Mouse (Mus musculus): ENCODE measurements around the gene Ldb1. TPM values are rescaled to one million over a fixed set of nuclear protein-coding genes. Genes with fewer than 3 reads are reported as not detected.

The Ldb1 gene
- total and polyA plus RNA-seq, 3 experiments = 68.6 to 405 (median 145) TPM

- peaks cover 6% of the 10 kb centered on the region for H3K9me3 ChIP-seq (replicated peaks)
- H3K36me3 ChIP-seq (replicated peaks) = peaks cover 79% of the 10 kb centered on the region
- DNase-seq (ENCODE audit: low spot score) = no peak
- no peak for TF ChIP-seq GATA2 (IDR thresholded peaks at IDR 0.05; ENCODE audit: borderline replicate concordance, low read depth, low read length)
- no peak for ATAC-seq (ENCODE audit: extremely low read depth, insufficient number of reproducible peaks, low FRiP score, poor library complexity, severe bottlenecking)
- H3K27me3 ChIP-seq (ENCODE audit: insufficient read depth, low read length) = no peaks in the 10 kb centered on the region
- H3K4me1 ChIP-seq (ENCODE audit: insufficient read depth, low read depth, low read length) = peaks cover 63% of the 10 kb centered on the region
- no peak overlapping the region; the same call in 1 of the 2 replicates for H3K4me3 ChIP-seq (ENCODE audit: low read depth, low read length)
These were observed 12.1 kb downstream of the Ldb1 start for GRCm38 (mm10) chr19:46032731-46033510.

DNA sequence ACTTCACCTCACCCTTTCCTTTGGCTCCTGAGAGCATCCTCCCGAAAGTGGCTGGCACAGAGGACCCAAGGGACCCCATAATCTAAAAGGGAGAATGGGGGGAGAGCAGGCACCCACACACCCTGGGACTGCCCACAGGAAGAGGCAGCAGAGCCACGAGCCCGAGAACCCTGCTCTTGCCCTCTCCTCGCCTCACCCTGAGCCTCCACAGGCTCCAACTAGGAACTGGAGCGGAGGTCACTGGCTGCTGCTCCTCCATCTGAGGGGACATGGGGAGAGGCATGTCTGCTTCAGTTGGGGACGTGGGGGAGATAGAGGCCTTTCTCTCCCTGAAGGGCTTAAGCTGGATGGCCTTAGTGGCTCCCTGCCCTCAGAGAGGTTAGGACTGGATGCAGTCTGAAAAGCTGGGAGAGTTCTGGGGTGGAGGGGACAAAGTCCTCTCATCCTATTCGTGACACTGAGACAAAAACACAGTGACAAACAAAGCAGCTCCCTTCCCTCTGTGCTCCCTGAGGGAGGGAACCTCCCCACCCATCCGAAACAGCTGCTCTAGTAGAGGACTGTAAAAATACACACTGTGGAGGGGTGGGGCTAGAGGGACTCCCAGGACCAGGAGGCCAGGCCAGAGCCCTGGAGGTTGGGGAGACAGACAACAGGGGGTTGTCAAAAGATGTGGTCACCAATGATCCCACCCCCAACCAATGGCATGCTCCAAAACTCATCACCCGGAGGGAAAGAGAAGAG is 13.2 kb downstream of the Ldb1 start:
- Histone ChIP-seq H3K36me3 (replicated peaks) (peaks cover 74% of the 10 kb centered on the region), H3K9me3 (replicated peaks) (peaks cover 6% of the 10 kb centered on the region), H3K27me3 (ENCODE audit: insufficient read depth, low read length) (no peaks in the 10 kb centered on the region), H3K4me1 (ENCODE audit: insufficient read depth, low read depth, low read length) (peaks cover 58% of the 10 kb centered on the region), H3K4me3 (ENCODE audit: low read depth, low read length) (no peak overlapping the region)
- no peak for DNase-seq (ENCODE audit: low spot score)
- TF ChIP-seq POLR2AphosphoS5 (IDR thresholded peaks at IDR 0.05; ENCODE audit: insufficient replicate concordance, low read depth, low read length) (no peak), CTCF (IDR thresholded peaks at IDR 0.05; ENCODE audit: low read depth, low read length) (no peak)
- ATAC-seq (ENCODE audit: extremely low read depth, insufficient number of reproducible peaks, low FRiP score, poor library complexity, severe bottlenecking) = no peak

DNA sequence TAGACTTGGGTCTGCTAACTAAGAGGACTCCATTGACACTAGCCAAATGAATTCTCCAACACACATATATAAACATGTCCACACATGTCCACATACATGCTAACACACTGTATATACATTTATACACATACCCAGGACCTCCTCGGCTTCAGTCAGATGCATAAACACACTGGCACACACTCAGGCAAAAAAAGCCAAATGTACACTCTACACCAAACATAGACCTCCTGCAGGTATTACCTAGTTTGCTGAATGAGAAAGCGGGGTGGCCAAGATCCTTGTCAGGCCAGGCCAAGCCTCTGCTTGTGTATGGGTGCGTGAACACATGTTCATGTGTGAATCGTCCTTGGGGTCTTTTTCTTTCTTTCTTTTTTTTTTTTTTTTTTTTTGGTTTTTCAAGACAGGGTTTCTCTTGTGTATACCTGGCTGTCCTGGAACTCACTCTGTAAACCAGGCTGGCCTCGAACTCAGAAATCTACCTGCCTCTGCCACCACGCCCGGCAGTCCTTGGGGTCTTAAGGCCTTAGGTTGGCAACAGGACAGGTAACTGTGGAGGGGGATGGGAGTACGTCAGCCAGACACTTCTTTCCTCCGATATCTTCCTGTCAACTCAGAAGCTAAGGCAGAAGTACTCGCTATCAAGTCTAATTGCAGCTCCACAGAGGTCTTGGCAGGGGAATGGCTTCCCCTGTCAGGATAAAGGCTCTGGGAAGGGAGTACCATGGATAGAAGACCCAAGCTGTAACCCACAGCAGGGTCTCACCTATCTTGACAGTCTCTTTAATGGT is 14.6 kb downstream of the Ldb1 start:
- Histone ChIP-seq H3K4me3 (ENCODE audit: low read depth, low read length) (no peak overlapping the region), H3K9me3 (replicated peaks) (peaks cover 6% of the 10 kb centered on the region), H3K27me3 (ENCODE audit: insufficient read depth, low read length) (peaks cover 11% of the 10 kb centered on the region), H3K4me1 (ENCODE audit: insufficient read depth, low read depth, low read length) (peaks cover 53% of the 10 kb centered on the region), H3K36me3 (replicated peaks) (peaks cover 59% of the 10 kb centered on the region)
- TF ChIP-seq CTCF (IDR thresholded peaks at IDR 0.05; ENCODE audit: low read depth, low read length) (no peak), GATA1 (IDR thresholded peaks at IDR 0.05; ENCODE audit: borderline replicate concordance, low read length) (no peak), GATA2 (IDR thresholded peaks at IDR 0.05; ENCODE audit: borderline replicate concordance, low read depth, low read length) (no peak)
- DNase-seq (ENCODE audit: low spot score) (no peak), ATAC-seq (ENCODE audit: extremely low read depth, insufficient number of reproducible peaks, low FRiP score, poor library complexity, severe bottlenecking) (no peak)

DNA sequence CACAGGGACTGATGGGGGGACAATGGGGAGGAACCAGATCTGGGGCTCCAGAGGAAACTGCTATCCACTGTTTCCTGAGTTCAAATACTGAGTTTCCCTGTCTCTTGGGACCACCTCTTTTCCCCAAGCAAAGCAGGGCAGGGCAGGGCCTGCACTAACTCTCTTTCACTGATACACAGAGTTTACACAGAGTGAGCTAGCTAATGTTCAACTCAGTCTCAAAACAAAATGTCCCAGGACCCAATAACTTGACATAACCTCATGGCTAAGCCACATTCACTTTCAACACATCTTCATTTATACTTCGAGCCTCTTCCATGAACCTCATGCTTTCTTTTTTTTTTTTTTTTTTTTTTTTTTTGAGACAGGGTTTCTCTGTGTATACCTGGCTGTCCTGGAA is 15.4 kb downstream of the Ldb1 start:
- Histone ChIP-seq H3K4me1 (ENCODE audit: insufficient read depth, low read depth, low read length) (peaks cover 46% of the 10 kb centered on the region), H3K9me3 (replicated peaks) (peaks cover 6% of the 10 kb centered on the region), H3K27me3 (ENCODE audit: insufficient read depth, low read length) (peaks cover 11% of the 10 kb centered on the region), H3K4me3 (ENCODE audit: low read depth, low read length) (no peak overlapping the region), H3K36me3 (replicated peaks) (peaks cover 52% of the 10 kb centered on the region)
- no peak for TF ChIP-seq GATA2 (IDR thresholded peaks at IDR 0.05; ENCODE audit: borderline replicate concordance, low read depth, low read length)
- no peak for TF ChIP-seq TAL1 (conservative IDR thresholded peaks at IDR 0.05; ENCODE audit: low read depth, low read length)
- TF ChIP-seq POLR2AphosphoS5 (IDR thresholded peaks at IDR 0.05; ENCODE audit: insufficient replicate concordance, low read depth, low read length) = no peak
- no peak for TF ChIP-seq GATA1 (IDR thresholded peaks at IDR 0.05; ENCODE audit: borderline replicate concordance, low read length)
- TF ChIP-seq CTCF (IDR thresholded peaks at IDR 0.05; ENCODE audit: low read depth, low read length) = no peak
- ATAC-seq (ENCODE audit: extremely low read depth, insufficient number of reproducible peaks, low FRiP score, poor library complexity, severe bottlenecking) (no peak), DNase-seq (ENCODE audit: low spot score) (no peak)

GRCm38 (mm10) chr19:46028747-46029320 is 16.2 kb downstream of the Ldb1 start:
- H3K4me3 ChIP-seq (ENCODE audit: low read depth, low read length) = no peak overlapping the region
- H3K27me3 ChIP-seq (ENCODE audit: insufficient read depth, low read length) = peaks cover 11% of the 10 kb centered on the region
- TF ChIP-seq GATA1 (IDR thresholded peaks at IDR 0.05; ENCODE audit: borderline replicate concordance, low read length) = no peak
- no peak for TF ChIP-seq GATA2 (IDR thresholded peaks at IDR 0.05; ENCODE audit: borderline replicate concordance, low read depth, low read length)
- no peak for TF ChIP-seq CTCF (IDR thresholded peaks at IDR 0.05; ENCODE audit: low read depth, low read length)
- ATAC-seq (ENCODE audit: extremely low read depth, insufficient number of reproducible peaks, low FRiP score, poor library complexity, severe bottlenecking) (no peak), DNase-seq (ENCODE audit: low spot score) (no peak)
- H3K9me3 ChIP-seq (replicated peaks) = peaks cover 6% of the 10 kb centered on the region
- H3K36me3 ChIP-seq (replicated peaks) = peaks cover 44% of the 10 kb centered on the region
- peaks cover 38% of the 10 kb centered on the region for H3K4me1 ChIP-seq (ENCODE audit: insufficient read depth, low read depth, low read length)

- no peak for TF ChIP-seq GATA1 (IDR thresholded peaks at IDR 0.05; ENCODE audit: borderline replicate concordance, low read length)
- no peak for TF ChIP-seq GATA2 (IDR thresholded peaks at IDR 0.05; ENCODE audit: borderline replicate concordance, low read depth, low read length)
- peaks cover 19% of the 10 kb centered on the region for H3K4me1 ChIP-seq (ENCODE audit: insufficient read depth, low read depth, low read length)
- DNase-seq (ENCODE audit: low spot score) (no peak), ATAC-seq (ENCODE audit: extremely low read depth, insufficient number of reproducible peaks, low FRiP score, poor library complexity, severe bottlenecking) (no peak)
- H3K36me3 ChIP-seq (replicated peaks) = peaks cover 21% of the 10 kb centered on the region
- no peak overlapping the region for H3K4me3 ChIP-seq (ENCODE audit: low read depth, low read length)
- peaks cover 11% of the 10 kb centered on the region for H3K27me3 ChIP-seq (ENCODE audit: insufficient read depth, low read length)
- H3K9me3 ChIP-seq (replicated peaks) = peaks cover 6% of the 10 kb centered on the region
These were observed 18.4 kb downstream of the Ldb1 start for GRCm38 (mm10) chr19:46026567-46026966.
